Mouse (Mus musculus): ENCODE data around the gene Hscb.
A peak's percentile ranks its signal among the peaks of the same experiment; 100 is the strongest.

Gene Hscb

GRCm38 (mm10) chr5:110783150-110783549 lies 56.4 kb downstream of the Hscb start:
- DNase-seq (ENCODE audit: extremely low read depth, insufficient read length, low spot score): no peak

- DNase-seq (ENCODE audit: extremely low read depth, insufficient read length, low spot score): no peak
Measured at GRCm38 (mm10) chr5:110781529-110782238, 57.9 kb downstream of the Hscb start.

- no peak for DNase-seq (ENCODE audit: extremely low read depth, insufficient read length, low spot score)
Measured at GRCm38 (mm10) chr5:110780761-110781528, 58.6 kb downstream of the Hscb start.

GRCm38 (mm10) chr5:110779998-110780760 lies 59.4 kb downstream of the Hscb start, which contains the start of gene Pus1:
TSS of gene Pus1 (minus strand) at chr5:110780659.
- peak; percentile 85 for DNase-seq (ENCODE audit: extremely low read depth, insufficient read length, low spot score)

GRCm38 (mm10) chr5:110779276-110779997 lies 60.1 kb downstream of the Hscb start:
- no peak for DNase-seq (ENCODE audit: extremely low read depth, insufficient read length, low spot score)
